Mouse (Mus musculus) retina, embryonic 14.5 days (tissue): ENCODE results near the gene Repin1.

ENCODE experiments used
- DNase-seq: peaks from one replicate; pipeline ENCODE4 v3.0.0-alpha.2; 2015; ENCODE audit warnings: low spot score

Repin1 gene

DNA sequence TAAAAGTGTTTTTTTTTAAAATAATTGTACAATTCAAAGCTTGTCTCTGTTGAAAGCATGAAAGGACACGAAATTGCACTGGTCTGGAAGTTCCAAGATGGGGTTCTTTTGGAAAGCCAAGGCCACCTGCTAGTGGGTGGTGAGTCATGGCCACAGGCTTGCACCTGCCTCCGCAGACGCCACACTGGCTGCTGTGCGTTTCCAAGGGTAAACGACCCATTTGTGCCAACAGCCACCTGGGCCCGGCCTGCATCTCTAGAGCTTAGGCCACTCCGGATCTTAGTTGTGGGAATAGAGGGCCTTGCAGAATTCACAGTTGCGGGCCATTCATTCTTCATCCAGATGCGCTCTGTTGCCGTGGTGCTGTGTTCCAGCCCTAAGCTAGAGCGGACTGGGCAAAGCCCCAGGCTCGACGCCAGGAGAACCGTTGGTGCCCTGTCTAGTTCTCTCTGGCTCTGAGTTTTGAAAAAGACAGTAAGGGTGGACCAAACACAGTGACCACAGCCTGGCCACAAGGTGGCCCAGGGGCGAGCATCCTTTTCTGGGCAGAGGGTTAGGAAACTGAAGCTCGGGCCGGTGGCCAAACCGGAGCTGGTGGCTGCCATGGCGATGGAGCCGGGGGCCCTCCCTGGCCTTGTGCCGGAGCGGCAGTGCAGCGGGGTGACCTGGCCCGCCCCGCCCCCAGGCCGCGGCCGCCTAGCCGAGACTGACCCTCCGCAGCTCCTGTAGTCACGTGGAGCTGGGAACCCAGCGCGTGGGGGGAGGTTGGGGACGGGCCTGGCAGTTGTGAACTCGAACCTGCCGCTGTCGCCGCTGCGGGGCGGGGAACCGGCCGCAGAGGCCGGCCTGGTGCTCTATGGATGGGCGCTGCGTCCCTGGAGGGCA, at the start of gene Repin1, which contains the start of gene Gm44965:
Gene Repin1 (plus strand): TSS at position 726 of the 885 bp plus-strand sequence.
Gene Gm44965 (plus strand): TSS at position 784 of the 885 bp plus-strand sequence.
- peak; percentile 95 for DNase-seq

DNA sequence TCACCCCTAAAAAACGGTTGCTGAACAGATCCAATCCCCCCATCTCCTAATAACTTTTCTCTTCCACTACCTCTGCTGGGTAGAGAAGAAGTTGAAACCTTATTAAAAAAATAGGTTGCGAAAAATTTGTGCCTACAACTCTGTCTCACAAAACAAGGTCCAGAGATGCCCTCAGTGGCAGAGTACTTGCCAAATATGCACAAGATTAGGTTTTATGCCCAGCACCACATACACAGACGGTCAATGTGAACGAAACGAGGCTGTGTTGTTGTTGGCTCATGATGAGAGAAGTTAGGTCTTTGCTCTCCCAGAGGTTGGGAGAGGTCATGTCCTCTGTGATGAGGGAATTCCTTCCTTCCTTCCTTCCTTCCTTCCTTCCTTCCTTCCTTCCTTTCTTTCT, 48.4 kb upstream of the Repin1 start:
- no peak for DNase-seq

DNA sequence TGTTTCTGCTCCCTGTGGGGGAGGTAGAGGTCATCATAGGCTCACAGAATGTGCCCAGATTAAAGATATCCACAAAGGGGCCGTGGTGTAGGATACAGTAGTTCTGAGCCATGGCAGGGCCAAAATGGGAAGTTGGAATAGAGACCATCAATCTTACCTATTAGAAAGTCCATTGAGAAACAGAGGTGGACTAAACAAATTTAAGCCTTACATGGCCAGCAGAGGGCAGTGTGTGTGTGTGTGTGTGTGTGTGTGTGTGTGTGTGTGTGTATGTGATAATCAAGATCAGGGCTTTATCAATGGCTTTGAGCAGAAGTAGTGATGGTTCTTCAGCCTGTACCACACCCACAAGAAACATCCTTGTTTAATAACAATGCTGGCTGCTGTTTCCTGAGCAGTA, 47.4 kb upstream of the Repin1 start:
- peak; percentile 62 for DNase-seq

DNA sequence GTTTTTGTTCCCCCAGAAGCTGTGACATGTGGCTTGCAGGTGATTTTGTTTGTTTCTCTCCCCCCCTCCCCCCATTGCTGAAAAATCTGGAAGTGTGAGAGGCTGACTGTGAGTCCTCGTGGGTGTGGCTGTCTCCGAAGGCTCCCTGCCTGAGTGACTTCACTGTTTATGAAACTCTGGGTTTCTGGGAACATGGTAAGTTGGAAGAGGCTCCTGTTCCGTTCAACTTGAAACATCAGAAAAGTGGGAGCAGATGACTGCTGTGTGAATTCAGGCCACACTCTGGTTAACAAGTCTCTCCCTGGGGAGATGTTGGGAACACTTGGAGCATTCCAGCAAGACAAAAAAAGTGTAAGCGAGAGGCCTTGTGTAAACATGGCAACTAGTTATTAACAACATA, 46.8 kb upstream of the Repin1 start:
- DNase-seq, result no peak

DNA sequence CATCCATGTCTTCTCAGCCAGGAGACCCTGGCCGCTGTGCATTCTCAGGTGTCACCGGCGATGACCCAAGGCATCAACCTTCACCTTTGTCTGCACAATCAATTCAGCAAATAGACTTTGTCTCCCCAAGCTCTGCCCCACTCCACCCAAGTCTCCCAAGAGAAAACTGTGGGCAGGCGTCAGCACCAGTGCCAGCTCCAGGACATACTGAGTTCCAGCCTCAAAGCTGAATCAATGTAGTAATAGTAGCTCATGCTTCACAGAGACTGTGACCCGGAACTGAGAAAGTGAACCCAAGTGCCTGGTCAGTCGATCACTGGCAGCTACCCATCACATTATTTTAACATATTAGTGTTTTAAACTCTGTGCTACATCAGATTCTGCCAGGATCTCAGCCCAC, 45.4 kb upstream of the Repin1 start:
- DNase-seq, result no peak

DNA sequence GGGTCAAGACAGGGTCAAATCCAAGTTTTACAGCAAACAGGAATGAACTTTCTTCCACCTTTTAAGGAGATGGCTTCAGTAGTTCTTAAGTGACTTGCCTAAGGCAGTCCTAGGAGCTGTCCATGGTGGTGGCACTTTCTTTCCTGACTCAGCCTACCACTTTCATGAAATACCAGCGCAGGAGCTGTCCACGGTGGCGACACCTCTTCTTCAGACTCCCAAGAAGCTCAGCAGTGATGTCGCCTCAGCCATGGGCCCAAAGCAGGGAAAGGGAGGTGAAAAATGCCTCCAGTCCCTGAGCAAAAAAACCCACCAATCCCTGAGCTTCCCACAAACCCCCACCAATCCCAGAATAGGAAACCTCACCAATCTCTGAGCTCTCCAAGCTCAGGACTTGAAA, 40.8 kb upstream of the Repin1 start:
- no peak for DNase-seq

DNA sequence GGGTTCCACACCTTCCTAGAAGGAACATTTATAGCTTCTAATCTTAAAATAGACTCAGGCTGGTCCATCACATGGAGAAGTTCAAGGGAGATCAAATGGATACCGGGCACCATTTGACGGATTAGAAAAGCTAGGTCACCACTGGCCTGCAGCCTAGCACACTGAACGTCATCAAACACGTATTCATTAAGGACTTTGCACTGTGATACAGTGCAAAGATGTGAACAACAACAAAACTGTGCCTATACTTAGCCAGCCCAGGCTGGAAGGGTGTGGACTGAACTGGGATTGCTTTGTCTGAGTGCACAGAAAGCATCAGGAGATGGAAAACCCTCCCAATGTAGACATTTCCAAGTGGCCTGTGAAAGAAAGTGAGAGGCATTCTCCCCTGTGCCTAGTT, 39.9 kb upstream of the Repin1 start:
- DNase-seq, result no peak

DNA sequence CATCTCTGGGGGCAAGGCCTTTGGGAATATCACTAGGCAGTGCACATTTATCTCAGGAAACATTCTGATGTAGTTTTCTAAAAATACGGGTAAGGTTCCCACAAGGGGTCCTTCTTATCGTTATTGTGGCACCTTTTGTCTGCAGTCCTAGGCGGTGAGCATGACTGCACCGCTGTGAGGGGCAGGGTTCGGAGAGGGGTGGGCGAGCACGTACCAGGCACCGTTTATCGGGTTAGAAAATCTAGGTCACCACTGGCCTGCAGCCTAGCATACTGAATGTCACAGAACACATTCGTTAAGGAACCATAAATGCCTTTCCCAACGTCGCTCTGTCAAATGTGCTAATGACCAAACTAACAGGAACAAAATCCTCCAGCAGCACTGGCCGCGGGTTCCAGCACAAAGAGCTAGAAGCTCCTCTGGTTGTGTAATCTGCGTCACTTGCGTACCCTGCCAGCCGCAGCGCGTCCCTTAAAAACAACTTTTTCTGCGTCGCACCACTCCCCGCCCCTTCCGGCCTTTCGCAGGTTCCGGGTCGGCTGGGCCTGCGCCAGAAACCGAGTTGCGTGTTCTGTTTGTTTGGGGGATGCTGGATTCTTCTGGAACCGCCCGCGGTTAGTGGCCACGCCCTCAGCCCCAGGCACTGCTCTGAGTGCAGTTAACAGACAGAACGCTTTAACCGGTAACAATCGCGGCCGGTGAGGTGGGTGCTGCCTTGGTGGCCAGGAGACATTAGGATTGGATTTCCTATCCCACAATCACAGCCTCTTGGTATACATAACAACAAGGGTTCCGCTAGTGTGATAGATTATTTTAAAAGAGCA, 39.2 kb upstream of the Repin1 start, which contains the start of gene Lrrc61:
Gene Lrrc61 (plus strand): TSS at position 517 of the 824 bp plus-strand sequence.
- peak; percentile 93 for DNase-seq

DNA sequence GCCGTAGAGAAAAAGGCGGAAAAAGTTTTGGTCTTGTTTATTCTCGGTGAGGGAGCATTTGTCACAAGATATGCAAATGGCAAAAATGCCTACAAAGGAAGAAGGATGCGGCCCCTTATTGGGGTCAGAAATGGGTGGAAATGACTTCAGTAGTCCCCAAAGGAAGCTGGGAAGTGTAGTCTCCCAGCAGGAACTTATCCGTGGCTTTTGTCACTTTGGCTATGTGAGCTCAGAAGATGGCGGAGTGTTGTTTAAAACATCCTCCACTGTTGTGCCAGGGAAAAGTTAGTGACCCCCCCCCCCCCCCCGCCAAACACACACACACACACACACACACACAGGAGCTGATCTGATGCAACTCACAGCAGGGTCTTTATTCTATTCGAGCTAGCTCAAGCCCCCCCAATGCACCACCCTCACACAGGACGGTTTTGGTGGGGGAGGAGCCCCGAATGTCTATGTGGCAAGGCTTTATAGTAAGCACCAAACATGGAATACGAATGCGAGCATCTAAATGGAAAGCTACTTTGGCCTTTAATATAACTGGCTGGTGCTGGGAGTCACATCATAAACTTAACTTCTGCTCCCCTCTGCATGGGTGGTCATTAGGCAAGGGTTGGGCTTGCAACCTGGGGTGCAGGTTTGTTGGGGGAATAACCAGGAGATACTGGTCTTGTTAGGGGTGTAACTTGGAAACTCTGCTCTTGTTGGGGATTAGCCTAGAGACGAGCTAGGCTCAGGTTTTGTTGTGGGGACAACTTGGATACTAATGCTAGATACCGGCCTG, 38.4 kb upstream of the Repin1 start:
- DNase-seq, result peak; percentile 79

DNA sequence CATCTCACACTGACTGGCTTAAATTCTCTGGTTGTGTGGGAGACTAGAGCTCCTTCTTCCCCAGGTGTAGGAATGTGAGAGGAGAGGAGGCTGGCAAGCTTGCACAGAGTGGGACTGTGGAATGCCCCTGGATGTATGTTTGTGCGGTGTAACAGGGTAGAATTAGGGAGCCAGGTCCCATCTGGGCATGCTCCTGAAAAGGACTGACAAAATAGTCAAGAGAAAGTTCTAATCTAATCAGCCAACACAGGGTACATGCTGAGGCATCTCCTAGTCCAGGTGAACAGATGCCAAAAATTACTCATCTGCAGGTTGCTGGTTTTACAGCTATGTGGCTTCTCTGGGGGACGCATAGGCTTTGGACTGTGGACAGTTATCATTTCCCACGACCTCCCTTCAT, 37.7 kb upstream of the Repin1 start:
- DNase-seq, result no peak

DNA sequence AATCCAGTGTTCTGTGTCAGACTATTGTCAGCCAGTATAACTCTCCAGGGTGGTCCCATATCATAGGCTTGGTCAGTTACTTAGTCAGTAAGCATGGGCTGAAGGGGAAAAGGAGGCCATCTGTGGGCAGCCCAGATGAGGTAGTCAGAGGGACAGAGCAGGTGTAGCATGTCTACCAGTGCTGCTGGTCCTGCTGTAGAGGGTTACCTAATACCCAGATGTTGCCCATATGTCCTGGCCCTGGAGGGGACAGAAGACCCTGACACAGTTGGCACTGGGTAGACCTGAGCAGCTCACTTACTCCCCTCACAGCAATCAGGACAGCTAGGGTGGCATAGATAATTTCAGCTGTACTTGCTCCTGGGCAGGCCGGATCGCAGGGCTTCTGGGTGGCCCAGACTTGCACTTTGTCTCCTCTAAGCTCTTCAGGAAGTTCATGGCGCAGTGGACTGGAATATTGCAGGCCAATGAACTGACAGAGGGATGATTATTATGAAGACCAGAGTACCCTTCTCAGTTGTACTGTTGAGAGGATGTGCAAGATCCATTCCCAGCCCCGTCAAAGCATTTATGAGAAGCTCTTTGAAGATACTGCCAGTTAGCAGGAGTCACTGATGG, 27.9 kb upstream of the Repin1 start:
- DNase-seq, result no peak

DNA sequence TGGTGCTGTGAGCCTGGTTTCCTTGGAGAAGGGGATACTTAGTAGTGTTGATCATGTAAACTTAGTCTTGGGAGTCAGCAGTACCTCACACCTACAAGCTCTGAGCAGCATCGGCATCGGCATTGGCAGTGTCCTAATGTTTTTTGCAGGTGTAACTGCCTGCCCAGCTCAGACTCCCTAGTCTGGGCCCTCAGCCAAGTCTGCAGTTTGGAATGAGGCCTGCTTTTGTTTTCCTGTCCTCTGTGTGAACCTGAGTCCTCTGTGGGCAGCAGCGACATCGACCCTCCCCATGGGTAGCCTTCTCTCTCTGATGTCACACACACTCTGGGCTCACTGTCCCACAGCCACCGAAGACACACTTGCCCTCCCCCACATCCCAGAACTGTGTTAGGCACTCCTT, 27.4 kb upstream of the Repin1 start:
- DNase-seq, result no peak

DNA sequence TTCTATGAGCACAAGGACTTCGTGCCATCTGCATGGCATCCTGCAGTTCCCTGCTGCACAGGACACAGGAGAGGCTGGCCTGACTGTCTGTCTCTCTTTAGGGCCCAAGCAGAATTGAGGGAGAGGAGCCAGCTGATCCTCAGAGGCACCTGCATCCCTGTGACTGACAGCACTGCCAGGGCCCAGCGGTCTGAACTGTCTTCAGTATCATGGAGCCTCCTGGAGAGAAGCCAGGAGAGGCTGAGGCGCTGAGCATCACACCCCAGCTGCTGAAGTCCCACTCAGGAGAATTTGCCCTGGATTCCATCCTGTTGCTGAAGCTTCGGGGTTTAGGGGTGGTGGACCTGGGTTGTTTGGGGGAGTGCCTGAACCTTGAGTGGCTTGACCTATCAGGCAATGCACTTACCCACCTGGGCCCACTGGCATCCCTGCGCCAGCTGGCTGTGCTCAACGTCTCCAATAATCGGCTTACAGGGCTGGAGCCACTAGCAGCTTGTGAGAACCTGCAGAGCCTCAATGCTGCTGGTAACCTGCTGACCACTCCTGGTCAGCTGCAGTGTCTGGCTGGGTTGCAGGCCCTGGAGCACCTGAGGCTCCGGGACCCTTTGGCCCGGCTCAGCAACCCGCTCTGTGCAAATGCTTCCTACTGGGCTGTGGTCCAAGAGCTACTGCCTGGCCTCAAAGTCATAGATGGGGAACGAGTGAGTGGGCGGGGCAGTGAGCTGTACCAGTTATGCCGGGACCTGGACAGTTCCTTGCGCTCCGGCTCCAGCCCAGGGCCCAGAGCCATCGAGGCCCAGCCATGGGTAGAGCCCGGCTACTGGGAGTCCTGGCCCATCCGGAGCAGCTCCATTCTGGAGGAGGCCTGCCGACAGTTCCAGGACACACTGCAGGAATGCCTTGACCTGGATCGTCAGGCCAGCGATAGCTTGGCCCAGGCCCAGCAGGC, 25.4 kb upstream of the Repin1 start:
- DNase-seq, result no peak

DNA sequence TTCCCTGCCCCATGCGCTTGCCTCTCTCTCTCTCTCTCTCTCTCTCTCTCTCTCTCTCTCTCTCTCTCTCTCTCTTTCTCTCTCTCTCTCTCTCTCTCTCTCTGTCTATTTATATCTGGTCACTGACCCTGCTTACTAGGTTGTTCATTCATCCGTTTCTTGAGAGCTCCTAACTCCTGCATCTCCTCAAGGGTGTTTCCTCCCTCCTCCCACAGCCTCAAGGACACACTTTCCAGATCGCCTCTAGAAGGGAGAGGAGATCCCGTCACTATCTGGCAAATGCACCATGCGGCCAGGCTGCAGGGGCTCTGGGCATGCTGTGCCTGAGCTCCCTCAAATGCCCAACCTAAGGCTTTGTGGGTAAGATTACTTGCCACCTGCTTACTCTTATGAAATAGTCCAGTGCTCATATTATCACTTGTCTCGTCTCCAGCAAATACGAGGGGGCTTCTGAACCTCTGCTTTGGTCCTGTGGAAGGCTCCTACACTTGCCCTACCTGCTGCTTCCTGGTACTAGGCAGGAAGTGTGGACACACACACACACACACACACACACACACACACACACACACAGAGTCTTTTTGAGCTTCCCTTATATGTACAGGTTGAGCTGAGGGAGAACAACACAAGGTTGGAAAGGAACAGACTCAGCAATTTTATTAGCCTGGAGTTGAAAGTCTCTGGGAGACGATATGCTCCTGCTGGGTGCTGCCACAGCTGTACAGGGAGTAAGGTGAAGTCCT, 24.4 kb upstream of the Repin1 start:
- no peak for DNase-seq

DNA sequence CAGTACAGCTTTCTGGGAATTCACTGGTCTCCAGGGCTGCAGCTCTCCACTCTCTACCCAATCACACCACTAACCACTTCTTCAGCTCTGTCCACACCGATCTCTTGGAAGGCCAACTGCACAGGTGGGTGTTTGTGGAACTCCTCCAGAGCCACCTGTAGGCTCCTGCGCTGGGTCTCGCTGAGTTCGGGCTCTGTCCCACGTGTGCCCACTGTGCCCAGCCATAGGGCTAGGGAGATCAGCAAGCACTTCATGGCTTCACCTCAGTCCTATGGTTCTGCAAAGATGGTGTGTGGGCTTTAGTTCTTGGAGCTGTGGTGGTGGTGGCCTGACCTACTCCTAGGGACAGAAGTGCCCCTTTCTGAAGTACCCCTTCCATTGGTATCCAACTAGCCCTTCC, 21.7 kb upstream of the Repin1 start:
- DNase-seq, result no peak

DNA sequence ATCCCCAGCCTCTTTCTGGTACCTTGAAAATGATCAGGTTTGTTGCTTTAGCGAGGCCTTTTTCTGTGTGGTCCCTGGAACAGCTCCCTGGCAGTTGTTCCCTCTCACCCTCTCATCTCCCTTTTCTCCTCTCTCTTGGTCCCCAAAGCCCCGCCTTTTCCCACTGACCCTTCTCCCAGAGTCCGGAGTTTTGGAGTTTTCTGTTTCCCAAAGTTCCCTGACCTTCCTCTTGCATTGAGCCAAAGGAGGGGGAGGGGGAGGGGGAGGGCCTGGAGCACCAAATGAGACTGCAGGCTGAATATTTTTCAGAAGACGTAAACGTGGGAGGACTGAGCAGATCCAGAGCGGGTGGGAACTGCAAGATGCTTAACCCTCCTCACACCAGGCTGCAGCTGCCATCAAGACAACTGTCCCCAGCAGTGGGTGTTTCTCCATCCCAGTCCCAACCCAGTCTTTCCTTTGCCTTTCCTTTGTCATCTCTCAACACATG, 21.1 kb upstream of the Repin1 start, which contains the start of gene Rarres2:
Gene Rarres2 (minus strand): TSS at position 218 of the 490 bp plus-strand sequence.
- DNase-seq, result no peak

DNA sequence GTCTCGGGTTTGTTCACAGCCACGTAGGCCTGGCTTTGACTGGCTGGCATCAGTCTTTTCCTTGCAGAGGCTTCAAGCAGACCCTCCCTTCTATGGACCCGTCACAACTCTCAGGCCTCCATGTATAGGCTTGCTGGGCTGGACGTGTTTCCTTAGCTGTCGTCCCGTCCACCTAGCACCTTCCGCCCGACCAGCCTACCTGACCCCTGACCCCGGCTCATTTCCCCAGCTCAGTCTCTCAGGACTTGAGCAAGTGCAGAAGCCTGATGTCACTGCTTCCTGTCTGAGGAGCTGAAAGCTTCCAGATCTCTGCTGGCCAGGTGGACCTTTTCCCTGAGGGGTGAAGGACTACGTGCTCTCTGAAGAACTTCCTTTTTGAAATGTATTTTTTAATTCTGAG, 20.4 kb upstream of the Repin1 start:
- DNase-seq, result no peak

DNA sequence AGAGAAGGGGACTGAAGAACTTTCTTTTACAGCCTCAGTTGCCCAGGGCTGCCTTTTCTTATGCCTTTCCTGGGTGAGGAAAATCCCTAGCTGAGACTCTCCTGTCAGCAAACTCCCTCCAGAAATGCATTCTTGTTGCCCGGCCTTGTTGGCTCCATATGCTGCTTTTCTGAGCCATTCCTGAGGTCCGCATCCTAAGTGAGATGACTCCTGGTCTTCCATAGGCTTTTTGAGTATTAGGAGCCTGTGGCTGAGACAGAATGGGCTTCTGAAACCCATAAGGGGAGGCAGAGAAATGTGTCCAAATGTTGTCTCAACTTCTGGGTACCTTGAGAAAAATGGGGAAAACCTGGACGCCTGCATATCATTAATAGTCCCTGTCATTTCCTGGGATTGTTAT, 19.7 kb upstream of the Repin1 start:
- no peak for DNase-seq

DNA sequence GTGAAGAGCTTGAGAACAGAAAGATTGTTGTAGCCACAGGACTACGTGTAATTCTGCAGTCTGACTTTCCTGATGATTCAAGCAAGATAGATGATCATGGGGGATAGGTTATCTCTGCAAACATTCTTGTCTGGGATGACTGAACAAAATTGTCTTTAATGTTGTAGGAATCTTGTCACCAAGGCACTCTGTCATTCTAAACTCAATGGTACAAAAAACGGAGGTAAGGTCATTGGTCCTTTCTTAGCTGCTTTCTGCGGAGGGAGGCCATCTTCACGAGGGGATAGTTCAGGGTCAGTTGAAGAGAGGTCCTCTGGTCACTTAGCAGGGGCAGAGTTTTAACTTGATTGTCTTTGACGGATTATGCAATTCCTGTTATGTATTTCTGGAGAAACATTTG, 14.9 kb upstream of the Repin1 start:
- DNase-seq, result no peak

DNA sequence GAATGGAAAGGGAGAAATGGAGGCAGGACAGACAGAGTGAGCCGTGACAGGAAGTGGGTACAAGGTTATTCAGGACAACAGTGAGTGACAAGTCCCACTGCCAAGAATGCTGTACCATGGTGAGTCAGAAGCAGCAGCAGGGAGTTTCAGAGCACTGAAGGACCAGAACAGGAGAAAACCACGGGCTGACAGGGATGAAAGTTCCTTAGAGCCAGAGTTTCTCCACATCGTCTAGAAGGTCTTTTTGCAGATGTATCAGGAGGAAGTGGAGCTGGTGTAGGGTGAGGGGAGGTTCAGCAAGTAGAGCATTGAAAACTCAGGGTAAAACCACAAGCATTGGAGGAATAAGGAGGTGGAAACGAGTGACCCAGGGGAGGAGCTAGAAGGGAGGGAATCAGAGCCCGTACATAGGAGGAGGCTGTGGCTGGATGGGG, 14.5 kb upstream of the Repin1 start:
- DNase-seq, result no peak
